Mouse (Mus musculus): ENCODE measurements around the gene Cdcp2. TPM values are rescaled to one million over a fixed set of nuclear protein-coding genes. Genes with fewer than 3 reads are reported as not detected.
A peak's percentile ranks its signal among the peaks of the same experiment; 100 is the strongest.

Cdcp2 gene
- polyA plus RNA-seq, 1 experiment, result 0.03 TPM

GRCm38 (mm10) chr4:107135663-107136062 is 39.0 kb downstream of the Cdcp2 start:
- no peak for TF ChIP-seq POLR2A (IDR thresholded peaks at IDR 0.05; ENCODE audit: borderline replicate concordance, extremely low read depth, insufficient read depth, insufficient read length, poor library complexity, severe bottlenecking)
- no peak for TF ChIP-seq CTCF (IDR thresholded peaks at IDR 0.05; ENCODE audit: borderline replicate concordance, extremely low read depth, insufficient read depth, insufficient read length)
- no peak for DNase-seq (ENCODE audit: low read depth)

GRCm38 (mm10) chr4:107136531-107136930 is 39.8 kb downstream of the Cdcp2 start:
- TF ChIP-seq CTCF (IDR thresholded peaks at IDR 0.05; ENCODE audit: borderline replicate concordance, extremely low read depth, insufficient read depth, insufficient read length), result no peak
- TF ChIP-seq POLR2A (IDR thresholded peaks at IDR 0.05; ENCODE audit: borderline replicate concordance, extremely low read depth, insufficient read depth, insufficient read length, poor library complexity, severe bottlenecking), result no peak
- no peak for DNase-seq (ENCODE audit: low read depth)

GRCm38 (mm10) chr4:107138948-107139835 is 42.5 kb downstream of the Cdcp2 start:
- TF ChIP-seq POLR2A (IDR thresholded peaks at IDR 0.05; ENCODE audit: borderline replicate concordance, extremely low read depth, insufficient read depth, insufficient read length, poor library complexity, severe bottlenecking), result no peak
- TF ChIP-seq CTCF (IDR thresholded peaks at IDR 0.05; ENCODE audit: borderline replicate concordance, extremely low read depth, insufficient read depth, insufficient read length), result no peak
- DNase-seq (ENCODE audit: low read depth), result peak; percentile 83

- TF ChIP-seq POLR2A (IDR thresholded peaks at IDR 0.05; ENCODE audit: borderline replicate concordance, extremely low read depth, insufficient read depth, insufficient read length, poor library complexity, severe bottlenecking) (no peak), CTCF (IDR thresholded peaks at IDR 0.05; ENCODE audit: borderline replicate concordance, extremely low read depth, insufficient read depth, insufficient read length) (no peak)
- DNase-seq (ENCODE audit: low read depth), result peak; percentile 72
These were observed 43.3 kb downstream of the Cdcp2 start for GRCm38 (mm10) chr4:107139836-107140631.

GRCm38 (mm10) chr4:107143511-107143910 is 46.8 kb downstream of the Cdcp2 start:
- no peak for TF ChIP-seq POLR2A (IDR thresholded peaks at IDR 0.05; ENCODE audit: borderline replicate concordance, extremely low read depth, insufficient read depth, insufficient read length, poor library complexity, severe bottlenecking)
- TF ChIP-seq CTCF (IDR thresholded peaks at IDR 0.05; ENCODE audit: borderline replicate concordance, extremely low read depth, insufficient read depth, insufficient read length), result no peak
- DNase-seq (ENCODE audit: low read depth), result no peak

GRCm38 (mm10) chr4:107150991-107151390 is 54.3 kb downstream of the Cdcp2 start:
- no peak for DNase-seq (ENCODE audit: low read depth)
- TF ChIP-seq CTCF (IDR thresholded peaks at IDR 0.05; ENCODE audit: borderline replicate concordance, extremely low read depth, insufficient read depth, insufficient read length) (no peak), POLR2A (IDR thresholded peaks at IDR 0.05; ENCODE audit: borderline replicate concordance, extremely low read depth, insufficient read depth, insufficient read length, poor library complexity, severe bottlenecking) (no peak)

- TF ChIP-seq POLR2A (IDR thresholded peaks at IDR 0.05; ENCODE audit: borderline replicate concordance, extremely low read depth, insufficient read depth, insufficient read length, poor library complexity, severe bottlenecking) (no peak), CTCF (IDR thresholded peaks at IDR 0.05; ENCODE audit: borderline replicate concordance, extremely low read depth, insufficient read depth, insufficient read length) (no peak)
These were observed 55.9 kb downstream of the Cdcp2 start for GRCm38 (mm10) chr4:107152571-107152970.

GRCm38 (mm10) chr4:107156983-107157401 is 60.3 kb downstream of the Cdcp2 start:
- TF ChIP-seq POLR2A (IDR thresholded peaks at IDR 0.05; ENCODE audit: borderline replicate concordance, extremely low read depth, insufficient read depth, insufficient read length, poor library complexity, severe bottlenecking) (no peak), CTCF (IDR thresholded peaks at IDR 0.05; ENCODE audit: borderline replicate concordance, extremely low read depth, insufficient read depth, insufficient read length) (no peak)
- no peak for DNase-seq (ENCODE audit: low read depth)

More at GRCm38 (mm10) chr4:107152571-107152970, 55.9 kb downstream of the Cdcp2 start:
- DNase-seq (ENCODE audit: low read depth), result no peak

GRCm38 (mm10) chr4:107159166-107159773 is 62.6 kb downstream of the Cdcp2 start:
- TF ChIP-seq CTCF (IDR thresholded peaks at IDR 0.05; ENCODE audit: borderline replicate concordance, extremely low read depth, insufficient read depth, insufficient read length) (no peak), POLR2A (IDR thresholded peaks at IDR 0.05; ENCODE audit: borderline replicate concordance, extremely low read depth, insufficient read depth, insufficient read length, poor library complexity, severe bottlenecking) (no peak)

GRCm38 (mm10) chr4:107160181-107160580 is 63.5 kb downstream of the Cdcp2 start:
- no peak for DNase-seq (ENCODE audit: low read depth)
- TF ChIP-seq CTCF (IDR thresholded peaks at IDR 0.05; ENCODE audit: borderline replicate concordance, extremely low read depth, insufficient read depth, insufficient read length) (no peak), POLR2A (IDR thresholded peaks at IDR 0.05; ENCODE audit: borderline replicate concordance, extremely low read depth, insufficient read depth, insufficient read length, poor library complexity, severe bottlenecking) (no peak)

More at GRCm38 (mm10) chr4:107159166-107159773, 62.6 kb downstream of the Cdcp2 start:
- DNase-seq (ENCODE audit: low read depth), result no peak

Other genes with a start within 250 kb of the Cdcp2 start
- gene Ssbp3, start 186.2 kb upstream of the Cdcp2 start, polyA plus RNA-seq (2012; rRNA removed), result 255 and 257 TPM in 2 replicates
- 88.1 and 114 TPM in 2 replicates for gene Mrpl37, start 30.0 kb upstream of the Cdcp2 start, polyA plus RNA-seq (2012; rRNA removed)
- gene Cyb5rl, start 29.9 kb upstream of the Cdcp2 start, polyA plus RNA-seq (2012; rRNA removed), result 3.7 and 4.5 TPM in 2 replicates
- 183 and 194 TPM in 2 replicates for gene Tmem59, start 81.5 kb downstream of the Cdcp2 start, polyA plus RNA-seq (2012; rRNA removed)
- 14.0 and 14.2 TPM in 2 replicates for gene Tceanc2, start 82.2 kb downstream of the Cdcp2 start, polyA plus RNA-seq (2012; rRNA removed)
- gene Ldlrad1, start 112.3 kb downstream of the Cdcp2 start, polyA plus RNA-seq (2012; rRNA removed), result 0.08 TPM in 1 of 2 replicates, not detected in the other
- gene Lrrc42, start 156.6 kb downstream of the Cdcp2 start, polyA plus RNA-seq (2012; rRNA removed), result 33.9 and 34.8 TPM in 2 replicates
- gene Hspb11, start 156.7 kb downstream of the Cdcp2 start, polyA plus RNA-seq (2012; rRNA removed), result 15.9 and 19.9 TPM in 2 replicates
- gene Dio1, start 210.3 kb downstream of the Cdcp2 start, polyA plus RNA-seq (2012; rRNA removed), result not detected in 2 replicates
- gene Yipf1, start 217.5 kb downstream of the Cdcp2 start, polyA plus RNA-seq (2012; rRNA removed), result 39.4 and 40.8 TPM in 2 replicates

Data from brain, embryonic 14.5 days (tissue).